Mouse (Mus musculus) urinary bladder, adult 18-20 months (tissue): ENCODE measurements at regions not wholly inside any gene's neighbourhood (a gene's known extent, or its start where the extent isn't known, plus 50 kb on each side); places are given as distances from the start of the nearest gene placed in this dataset.
"Not testable (repeated sequence)": the region's sequence is repeated elsewhere in the genome, so short reads cannot be mapped to it uniquely, and the experiment has no call there.

Experiments
- DNase-seq, 2 experiments: peaks; one replicate each; pipeline ENCODE4 v3.0.0; 2022; ENCODE audit warnings: low spot score in 2 of 2, mixed read lengths in 2 of 2

DNA sequence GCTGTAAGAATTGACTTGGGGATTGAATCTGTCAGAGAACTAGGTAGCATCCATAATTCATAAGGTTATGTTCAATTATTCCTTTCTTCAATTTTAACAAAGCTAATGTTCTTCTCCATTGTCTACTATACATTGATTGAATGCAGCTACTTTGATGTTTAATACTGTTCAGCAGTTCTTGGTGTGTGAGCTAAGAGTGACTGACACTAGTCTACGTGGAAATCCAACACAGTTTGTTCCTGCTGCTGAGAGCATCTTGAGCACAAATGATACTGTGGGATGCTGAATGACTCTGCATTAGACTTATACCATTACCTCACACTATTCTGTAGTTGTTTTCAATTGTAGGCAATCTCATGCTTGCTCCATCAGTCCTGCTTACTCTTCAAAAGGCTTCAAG is 249.4 kb upstream of the Akr1e1 start:
- DNase-seq: no peak

DNA sequence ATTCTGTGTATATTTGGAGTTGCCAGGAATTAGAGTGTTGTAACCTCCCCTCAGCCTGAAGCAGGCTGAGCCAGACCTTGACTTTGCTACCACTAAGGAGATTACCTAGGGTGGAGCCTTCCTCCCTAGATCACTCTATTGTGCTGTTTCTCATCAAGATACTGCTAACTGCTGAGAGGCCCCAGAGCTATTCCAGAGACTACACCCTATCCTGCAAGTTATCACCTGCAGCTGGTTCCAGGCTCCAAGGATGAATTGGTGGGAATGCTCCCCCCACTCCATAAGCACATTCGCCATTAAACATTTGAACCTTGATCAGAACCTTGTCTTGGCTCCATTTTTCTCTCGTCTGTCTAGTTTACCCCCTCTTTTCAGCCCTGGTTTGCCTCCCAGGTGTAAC is 230.5 kb upstream of the Akr1e1 start:
- not testable (repeated sequence) for DNase-seq

DNA sequence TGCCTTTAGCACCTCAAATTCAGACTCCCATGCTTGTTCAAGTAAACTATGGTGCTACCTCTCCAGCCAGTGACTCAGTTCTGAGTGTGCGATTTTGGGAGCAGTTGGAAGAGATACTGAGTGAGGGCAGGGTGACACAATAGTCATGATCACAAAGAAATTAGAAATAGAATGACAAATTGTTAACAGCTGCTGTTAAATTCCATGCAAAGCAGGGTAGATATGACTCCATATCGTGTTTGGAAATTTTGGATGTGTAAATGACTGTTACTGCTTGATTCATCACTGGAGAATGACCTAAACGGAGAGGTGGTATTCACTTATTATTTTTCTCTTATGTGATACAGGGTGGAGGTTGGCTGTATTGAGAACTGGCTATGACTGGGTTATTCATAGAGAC is 217.8 kb upstream of the Akr1e1 start:
- DNase-seq: no peak

DNA sequence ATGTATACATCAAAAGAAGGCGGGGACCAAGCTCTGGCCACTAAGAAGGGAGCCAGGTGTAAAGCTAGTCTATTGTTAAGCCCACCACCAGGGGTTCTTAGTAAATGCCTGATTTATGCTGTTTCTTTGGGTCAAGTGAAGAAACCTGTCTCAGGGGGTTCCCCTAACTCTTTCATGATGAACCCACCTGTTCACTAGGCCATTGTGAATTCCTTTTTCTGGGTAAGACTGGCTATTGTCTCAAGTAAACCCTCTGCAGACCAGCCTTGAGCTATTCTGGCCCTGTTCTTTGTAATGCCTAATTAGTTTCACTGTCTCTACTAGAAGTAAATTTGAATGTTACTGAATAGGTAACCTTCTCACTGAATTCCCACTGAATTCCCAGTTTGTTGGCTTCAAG is 216.8 kb upstream of the Akr1e1 start:
- DNase-seq: not testable (repeated sequence)

DNA sequence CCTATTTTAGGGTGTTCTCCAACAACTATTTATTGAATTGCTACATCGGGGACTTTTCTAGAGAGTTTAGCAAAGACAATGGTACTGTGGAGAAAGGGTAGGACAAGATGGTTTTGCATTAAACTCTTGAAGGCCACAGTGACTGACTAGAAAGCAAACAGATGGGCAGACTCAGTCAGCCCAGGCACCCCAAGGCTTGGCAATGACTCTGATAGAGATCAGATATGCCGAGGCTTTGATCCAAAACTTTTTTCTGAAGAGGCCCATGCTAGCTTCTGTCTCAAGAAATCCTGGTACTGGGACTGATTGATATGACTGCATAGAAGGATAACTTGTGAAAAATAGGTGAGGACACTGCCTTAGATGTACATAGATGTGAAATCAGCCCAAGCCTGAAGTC is 197.9 kb upstream of the Akr1e1 start:
- DNase-seq: no peak

DNA sequence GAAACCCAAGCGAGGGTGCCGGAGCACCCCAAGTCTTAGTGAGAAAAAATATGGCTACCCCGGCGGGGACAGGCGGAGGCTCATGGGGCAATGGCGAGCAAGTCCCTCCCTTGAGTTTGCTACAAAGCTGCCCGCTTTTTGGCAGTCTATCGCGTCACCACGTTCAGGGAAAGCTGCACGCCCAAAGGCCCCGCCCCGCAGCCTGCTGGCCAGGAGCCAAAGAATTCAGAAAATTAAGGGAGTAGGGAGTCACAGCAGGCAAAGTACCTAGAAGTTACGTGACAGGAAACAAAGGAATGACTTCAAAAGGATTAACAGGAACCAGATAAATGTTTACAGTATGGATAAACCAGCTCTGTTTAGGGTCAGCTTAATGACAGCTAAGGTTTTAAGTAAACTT is 191.7 kb upstream of the Akr1e1 start:
- DNase-seq: no peak

DNA sequence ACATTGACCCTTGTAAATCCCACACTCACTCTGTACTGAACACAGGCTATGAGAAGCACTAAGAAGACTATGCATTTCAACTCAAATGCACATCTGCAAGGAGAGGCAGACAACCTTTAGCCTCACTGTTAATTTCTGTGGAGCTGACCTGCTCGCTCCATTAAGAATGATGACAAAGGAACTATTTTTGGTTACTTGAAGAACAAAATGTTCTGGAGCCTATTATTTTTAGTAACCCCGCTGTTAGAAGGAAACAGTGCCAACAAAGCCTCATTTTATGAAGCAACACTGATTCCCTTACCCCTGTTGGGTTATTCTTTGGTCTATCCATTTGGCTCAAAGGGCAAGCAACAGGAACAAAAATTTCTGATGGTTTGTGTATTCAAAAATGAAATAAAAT is 182.2 kb upstream of the Akr1e1 start:
- no peak for DNase-seq

DNA sequence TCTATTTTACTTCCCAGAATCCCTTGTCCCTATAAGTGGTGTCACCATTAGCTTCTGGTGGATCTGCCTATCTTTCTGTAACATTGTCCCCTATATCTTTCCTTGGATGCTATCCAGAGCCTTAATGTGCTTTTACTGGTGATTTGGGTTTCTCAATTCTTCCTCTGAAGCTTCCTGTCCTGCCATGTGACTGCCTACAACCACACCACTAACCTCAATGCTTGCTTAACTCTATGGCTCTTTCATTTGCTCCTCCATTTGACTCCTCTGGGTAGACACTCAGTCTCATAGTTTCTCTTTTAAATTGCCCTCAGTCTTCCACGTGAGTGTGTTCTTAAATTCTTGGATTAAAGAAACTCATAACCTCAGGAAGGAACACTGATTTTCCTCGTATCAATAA is 181.4 kb upstream of the Akr1e1 start:
- DNase-seq: no peak

DNA sequence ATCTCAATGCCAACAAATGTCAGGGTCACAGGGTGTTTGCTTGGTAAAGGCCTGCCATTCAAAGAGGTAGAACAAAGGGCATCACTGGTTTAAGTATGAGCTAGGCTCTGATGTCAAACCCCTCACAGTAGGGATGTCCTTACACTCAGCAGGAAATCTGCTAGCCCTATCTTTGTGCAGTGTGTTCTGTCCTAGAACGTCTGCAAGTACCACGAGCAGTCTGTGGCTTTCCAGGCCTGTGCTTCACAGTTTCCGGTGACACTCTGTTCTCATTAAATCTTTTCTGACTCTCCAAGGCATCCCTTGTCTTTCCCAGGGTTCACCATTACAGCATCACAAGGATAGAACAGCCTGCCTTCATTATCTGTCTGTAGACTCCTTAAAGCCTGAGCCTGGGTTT is 174.3 kb upstream of the Akr1e1 start:
- no peak for DNase-seq

DNA sequence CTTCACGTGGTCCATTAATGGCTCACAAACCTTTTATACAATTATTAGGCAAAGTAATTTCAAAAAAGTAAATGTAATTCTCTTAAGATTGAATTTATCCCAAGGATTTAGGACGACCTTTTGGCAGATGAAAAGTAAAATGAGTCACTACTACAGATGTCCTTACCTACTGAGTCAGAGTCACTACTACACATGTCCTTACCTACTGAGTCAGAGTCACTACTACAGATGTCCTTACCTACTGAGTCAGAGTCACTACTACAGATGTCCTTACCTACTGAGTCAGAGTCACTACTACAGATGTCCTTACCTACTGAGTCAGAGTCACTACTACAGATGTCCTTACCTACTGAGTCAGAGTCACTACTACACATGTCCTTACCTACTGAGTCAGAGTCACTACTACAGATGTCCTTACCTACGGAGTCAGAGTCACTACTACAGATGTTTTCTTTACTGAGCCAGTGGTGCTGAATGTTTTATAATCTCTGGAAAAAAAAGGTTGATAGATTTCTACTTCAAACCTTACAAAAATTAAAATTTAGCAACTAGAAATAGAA is 169.4 kb upstream of the Akr1e1 start:
- not testable (repeated sequence) for DNase-seq

DNA sequence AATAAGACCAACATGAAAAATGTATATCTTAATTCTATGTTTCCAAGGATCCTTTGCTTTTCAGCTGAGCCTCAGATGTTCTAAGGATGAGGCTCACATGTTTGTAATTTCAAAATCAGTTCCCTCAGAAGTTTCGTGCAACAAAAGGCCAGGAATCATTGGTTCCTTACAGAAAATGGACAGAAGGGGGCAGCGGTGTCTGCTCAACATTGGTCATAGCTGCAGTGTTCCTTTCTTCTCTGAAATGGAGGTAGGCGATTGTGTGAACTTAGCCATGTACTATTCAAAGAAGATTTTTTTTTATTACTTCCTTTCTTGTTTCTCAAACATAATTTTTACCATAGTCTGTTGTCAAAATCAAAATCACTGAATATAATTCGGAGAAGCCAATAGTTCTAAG is 167.9 kb upstream of the Akr1e1 start:
- DNase-seq: peak; percentile 21 to 27

DNA sequence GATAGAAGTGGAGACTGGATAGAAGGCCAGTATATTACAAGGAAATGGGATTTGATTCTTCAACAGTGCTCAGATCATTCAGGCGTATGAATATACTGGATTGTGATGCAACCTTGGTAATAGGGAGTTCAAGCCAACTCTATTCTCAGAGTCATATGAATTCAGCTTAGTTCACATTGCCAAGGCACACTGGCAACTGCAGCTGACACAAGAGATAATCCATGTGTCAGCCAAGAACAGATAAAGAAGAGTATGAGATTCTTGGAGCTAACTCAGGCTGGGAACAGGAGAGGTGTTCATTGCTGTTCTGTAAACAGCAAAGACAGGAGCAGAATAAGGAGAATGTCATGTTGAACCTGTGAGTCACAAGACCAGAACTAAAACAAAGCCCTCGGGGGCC is 163.3 kb upstream of the Akr1e1 start:
- no peak for DNase-seq

DNA sequence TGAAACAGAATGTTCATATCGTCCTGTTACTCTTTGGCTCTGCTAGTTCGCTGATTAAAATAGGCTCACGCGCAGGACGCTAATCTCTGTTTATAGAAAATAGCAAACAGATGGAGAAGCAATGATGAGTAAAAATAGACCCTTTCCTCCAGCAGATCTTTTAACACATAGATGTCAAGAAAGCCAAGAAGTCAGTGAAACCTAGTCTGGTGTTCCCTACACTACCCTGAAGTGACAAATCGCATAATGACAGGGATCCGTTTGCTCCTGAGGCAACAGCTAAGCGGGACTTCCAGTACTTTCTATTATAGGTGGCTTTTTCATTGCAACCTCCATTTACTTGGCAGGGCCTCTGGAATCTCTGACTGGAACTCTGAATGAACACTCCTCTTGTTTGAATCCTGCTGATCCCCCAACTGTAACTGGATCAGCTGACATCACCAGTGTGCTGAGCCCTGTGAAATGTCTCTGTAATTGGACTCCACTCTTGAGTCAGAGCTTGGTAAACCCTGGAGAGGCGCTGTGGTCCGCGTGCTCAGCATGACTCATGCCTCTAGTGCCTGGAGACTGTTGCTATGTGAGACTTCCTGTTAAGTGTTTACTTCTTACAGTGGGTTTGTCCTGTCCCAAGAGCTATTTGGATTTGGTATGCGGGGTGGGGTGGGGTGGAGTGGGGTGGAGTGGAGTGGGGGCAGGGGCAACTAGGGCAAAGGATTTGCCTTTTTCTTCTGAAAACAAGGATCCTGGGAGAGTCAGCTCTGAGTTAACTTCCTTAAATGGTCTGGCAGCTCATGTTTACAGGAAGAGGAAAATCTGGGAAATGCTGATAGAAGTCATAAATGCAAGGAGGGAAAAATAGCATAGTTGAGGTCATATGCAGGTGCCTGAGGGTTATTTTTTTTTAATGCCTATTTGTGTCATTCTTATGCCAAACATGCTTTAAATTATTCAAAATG is 162.4 kb upstream of the Akr1e1 start:
- DNase-seq: peak; percentile 34 to 88

DNA sequence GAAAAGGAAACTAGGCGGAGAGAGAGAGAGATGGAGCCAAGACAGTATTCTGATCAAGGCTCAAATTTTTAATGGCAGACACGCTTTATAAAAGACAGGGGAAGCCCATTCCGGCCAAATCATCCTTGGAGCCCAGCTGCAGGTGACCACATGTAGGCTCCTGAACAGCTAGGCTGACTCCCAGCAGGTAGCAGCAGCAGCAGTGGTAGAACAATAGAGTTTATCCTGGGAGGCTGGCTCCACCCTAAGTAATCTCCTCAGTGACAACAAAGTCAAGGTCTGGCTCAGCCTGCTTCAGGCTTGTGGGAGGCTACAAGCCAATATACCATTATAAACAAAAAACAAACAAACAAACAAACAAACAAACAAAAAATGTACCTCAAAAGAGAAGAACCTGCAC is 151.0 kb upstream of the Akr1e1 start:
- no peak for DNase-seq

DNA sequence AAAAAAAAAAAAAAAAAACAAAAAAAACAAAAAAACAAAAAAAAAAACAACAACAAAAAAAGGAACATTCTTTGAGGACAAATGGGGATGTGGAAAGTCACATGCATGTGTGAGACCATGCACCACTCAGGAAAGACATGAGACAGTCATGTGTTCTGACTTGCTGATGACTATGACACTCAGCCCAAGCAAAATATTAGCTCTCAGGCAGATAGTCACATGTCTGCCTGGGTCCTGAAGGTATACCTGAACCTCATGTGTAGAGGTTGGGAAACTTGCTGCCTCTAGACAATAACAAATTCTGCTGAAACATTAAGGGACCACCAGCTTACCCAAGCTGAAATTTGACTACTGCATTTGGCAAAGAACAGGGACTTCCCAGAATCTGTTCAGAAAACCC is 147.6 kb upstream of the Akr1e1 start:
- DNase-seq: no peak

DNA sequence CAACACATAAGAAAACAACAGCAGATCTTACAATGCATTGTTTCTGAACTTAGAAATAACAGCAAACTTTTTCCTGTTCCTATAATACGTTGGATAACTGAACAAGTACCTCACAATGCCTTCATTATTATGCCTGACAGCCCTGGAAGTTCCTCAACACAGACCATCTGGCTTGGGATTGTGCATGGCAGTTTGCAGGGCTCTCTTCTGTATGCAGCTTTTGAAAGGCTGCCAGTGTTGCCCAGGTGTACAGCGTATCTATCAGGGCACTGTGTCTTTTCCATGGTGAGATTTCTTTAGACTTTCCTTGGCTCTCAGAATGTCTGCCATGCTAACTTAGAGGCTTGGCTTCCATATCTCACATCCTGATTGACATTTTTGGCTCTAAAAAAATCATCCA is 134.0 kb upstream of the Akr1e1 start:
- DNase-seq: no peak

DNA sequence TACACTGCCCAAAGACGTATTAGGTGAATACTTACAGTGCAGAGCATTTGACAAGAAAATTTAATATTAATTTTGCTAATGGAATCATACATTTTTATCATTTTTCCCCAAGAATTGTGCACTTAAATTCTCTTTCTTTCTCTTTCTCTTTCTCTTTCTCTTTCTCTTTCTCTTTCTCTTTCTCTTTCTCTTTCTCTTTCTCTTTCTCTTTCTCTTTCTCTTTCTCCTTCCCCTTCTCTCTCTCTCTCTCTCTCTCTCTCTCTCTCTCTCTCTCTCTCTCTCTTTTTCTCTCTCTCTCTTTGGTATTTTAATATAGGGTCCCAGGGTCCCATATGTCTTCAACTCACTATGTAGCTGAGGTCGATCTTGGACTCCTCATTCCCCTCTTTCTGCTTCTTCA is 107.3 kb upstream of the Akr1e1 start:
- not testable (repeated sequence) for DNase-seq

DNA sequence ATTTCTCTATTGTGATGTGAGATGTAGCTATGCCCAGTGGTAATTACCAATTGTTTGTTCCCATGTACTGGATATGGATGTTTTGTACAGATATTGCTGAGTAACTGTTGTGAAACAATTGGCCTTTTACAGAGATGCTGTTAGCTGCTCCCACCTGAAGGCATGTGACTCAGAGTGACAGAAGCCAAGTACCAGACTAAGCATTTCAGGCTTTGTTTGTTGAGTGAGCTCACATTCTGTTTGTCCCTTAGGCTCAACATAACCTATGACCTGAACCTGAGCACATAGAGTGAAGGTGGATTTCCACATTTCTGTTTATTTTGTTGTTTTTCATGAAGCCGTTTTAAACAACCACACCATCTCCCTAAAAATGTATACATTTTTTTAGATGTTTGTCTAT is 105.8 kb upstream of the Akr1e1 start:
- no peak for DNase-seq

DNA sequence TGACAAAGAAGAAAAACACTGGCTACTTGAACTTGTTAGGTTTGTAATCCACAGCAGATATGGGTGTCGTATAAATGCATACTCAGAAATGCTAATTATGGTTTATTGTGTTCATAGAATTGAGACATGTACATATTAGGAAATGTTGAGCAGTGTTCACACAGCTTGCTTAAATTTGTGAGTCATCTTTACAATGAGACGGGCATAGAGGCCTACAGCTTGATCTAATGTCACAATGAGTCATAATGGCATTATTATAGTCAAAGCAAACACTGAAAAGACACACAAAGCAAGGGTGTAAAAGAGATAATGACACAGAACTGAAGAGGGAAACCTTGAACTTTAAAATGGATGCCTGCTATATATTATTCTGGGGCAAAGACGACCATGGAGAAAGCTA is 103.7 kb upstream of the Akr1e1 start:
- no peak for DNase-seq

DNA sequence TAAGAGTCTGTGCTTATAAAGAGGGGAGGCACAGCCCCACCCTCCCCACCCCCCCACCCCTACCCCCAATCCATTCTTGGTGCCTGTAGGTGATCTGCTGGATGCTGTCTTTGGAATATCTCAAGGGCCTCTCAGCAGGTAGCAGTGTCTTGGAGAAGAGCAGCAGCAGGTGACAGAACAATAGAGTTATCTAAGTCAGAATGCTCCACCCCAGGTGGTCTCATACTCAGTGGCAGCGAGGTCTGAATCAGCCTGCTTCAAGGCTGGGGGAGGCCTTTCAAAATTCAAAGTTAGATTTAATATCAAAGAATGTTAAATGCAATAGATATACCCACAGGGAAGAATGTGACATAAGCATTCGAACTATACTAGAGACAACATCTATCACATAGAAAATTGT is 90.6 kb upstream of the Akr1e1 start:
- not testable (repeated sequence) for DNase-seq

DNA sequence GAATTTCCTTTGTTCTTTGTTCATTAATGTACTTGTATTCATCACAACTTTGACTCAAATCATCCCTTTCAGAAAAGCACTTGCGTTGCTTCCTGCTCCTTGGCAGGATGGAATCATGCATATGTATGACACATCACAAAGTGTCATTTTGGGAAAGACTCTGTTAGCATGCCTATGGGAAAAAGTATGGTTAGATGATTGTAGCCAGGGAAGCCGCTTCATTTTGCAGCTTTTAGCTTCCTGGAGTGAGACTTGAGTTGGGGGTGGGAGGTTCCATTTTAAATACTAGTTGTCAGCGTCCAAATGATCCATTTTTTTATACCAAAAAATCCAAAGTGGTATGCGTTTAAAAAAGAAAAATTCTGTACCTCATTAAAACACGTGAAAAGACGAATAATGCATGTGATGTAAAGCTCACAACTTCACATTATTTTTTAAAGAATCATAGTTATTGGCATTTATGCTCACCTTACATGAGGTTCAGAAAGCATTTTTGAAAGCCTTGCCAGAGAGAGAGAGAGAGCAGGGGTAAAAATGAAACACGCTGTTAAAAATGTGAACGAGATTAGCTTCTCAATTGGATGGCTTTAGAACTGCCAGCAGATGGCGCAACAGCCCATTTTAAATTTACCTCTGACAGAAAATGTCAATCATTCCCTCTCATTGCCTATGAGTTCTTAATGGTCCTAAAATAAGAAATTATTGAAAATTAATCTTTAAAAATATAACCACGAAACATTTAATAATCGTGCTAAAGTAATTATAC is 57.6 kb upstream of the Akr1e1 start:
- peak; percentile 7 to 28 for DNase-seq

DNA sequence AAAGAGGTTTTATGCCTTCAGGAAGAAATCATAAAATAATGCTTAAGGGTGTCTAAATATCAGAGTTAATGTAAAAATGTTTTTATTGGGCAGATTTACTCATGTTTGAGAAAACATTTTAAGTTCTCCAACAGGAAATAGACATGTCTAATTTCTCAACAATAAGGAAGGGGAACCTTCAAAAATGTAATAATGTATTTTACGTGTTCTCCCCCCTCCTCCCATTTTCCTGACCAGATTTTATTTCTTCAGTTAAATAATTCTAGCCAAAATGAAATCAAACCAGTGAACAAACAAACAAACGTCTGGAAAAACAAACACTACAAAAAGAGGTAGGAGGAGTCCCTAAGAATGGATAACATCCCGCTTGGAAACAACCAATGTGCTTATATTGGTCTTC is 54.4 kb upstream of the Akr1e1 start:
- DNase-seq: no peak
